Mouse (Mus musculus): ENCODE data around the gene Clcn2. TPM values are rescaled to one million over a fixed set of nuclear protein-coding genes. Genes with fewer than 3 reads are reported as not detected.

Clcn2 gene
- polyA plus RNA-seq, 1 experiment: 5.8 TPM

DNA sequence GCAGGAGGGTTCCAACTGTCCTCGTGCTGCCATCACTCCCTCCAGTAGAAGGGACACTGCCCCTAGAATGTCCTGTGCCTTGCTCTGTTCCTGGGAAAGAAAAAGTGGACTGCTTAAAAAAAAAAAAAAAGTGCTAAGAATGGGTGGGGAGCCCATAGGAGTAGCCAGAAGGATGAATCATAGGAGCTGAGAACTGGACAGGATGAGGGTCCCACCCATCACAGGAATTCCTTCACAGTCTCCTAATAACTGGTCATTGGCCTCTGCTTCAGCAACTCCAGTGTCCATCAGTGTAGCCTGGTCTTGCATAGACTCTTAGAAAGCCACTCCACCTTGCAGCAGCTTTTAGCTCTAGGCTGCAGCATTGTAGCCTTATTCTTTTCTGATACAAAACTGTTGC lies 8.8 kb upstream of the Clcn2 start:
- H3K4me3 ChIP-seq (ENCODE audit: insufficient read depth, poor library complexity, severe bottlenecking): no peak overlapping the region
- no peaks in the 10 kb centered on the region for H3K79me3 ChIP-seq (ENCODE audit: low read depth)
- peaks cover 7% of the 10 kb centered on the region for H3K36me3 ChIP-seq (ENCODE audit: control insufficient read depth, insufficient read depth)
- no peaks in the 10 kb centered on the region for H3K79me2 ChIP-seq (ENCODE audit: control insufficient read depth, insufficient read depth)
- no peaks in the 10 kb centered on the region for H3K27me3 ChIP-seq (ENCODE audit: control insufficient read depth, insufficient read depth, insufficient read length)
- no peak overlapping the region for H3ac ChIP-seq (ENCODE audit: control insufficient read depth, insufficient read length, low read depth)
- no peak for TF ChIP-seq MAX (IDR thresholded peaks at IDR 0.05)
- no peak for TF ChIP-seq MYOD1 (IDR thresholded peaks at IDR 0.05; ENCODE audit: control insufficient read depth, insufficient read length, low read depth)

- Histone ChIP-seq H3K79me3 (ENCODE audit: low read depth) (no peaks in the 10 kb centered on the region), H3K79me2 (ENCODE audit: control insufficient read depth, insufficient read depth) (no peaks in the 10 kb centered on the region), H3K36me3 (ENCODE audit: control insufficient read depth, insufficient read depth) (peaks cover 8% of the 10 kb centered on the region), H3K4me3 (ENCODE audit: insufficient read depth, poor library complexity, severe bottlenecking) (no peak overlapping the region), H3K27me3 (ENCODE audit: control insufficient read depth, insufficient read depth, insufficient read length) (no peaks in the 10 kb centered on the region), H3ac (ENCODE audit: control insufficient read depth, insufficient read length, low read depth) (no peak overlapping the region)
- no peak for TF ChIP-seq USF1 (IDR thresholded peaks at IDR 0.05; ENCODE audit: low read depth)
- no peak for TF ChIP-seq CEBPB (IDR thresholded peaks at IDR 0.05; ENCODE audit: low read depth)
These were observed 8.2 kb upstream of the Clcn2 start for GRCm38 (mm10) chr16:20725750-20726149.

GRCm38 (mm10) chr16:20725321-20725720 lies 7.8 kb upstream of the Clcn2 start:
- no peaks in the 10 kb centered on the region for H3K27me3 ChIP-seq (ENCODE audit: control insufficient read depth, insufficient read depth, insufficient read length)
- no peak overlapping the region for H3ac ChIP-seq (ENCODE audit: control insufficient read depth, insufficient read length, low read depth)
- no peaks in the 10 kb centered on the region for H3K79me2 ChIP-seq (ENCODE audit: control insufficient read depth, insufficient read depth)
- H3K36me3 ChIP-seq (ENCODE audit: control insufficient read depth, insufficient read depth): peaks cover 12% of the 10 kb centered on the region
- no peaks in the 10 kb centered on the region for H3K79me3 ChIP-seq (ENCODE audit: low read depth)
- TF ChIP-seq MYOD1 (IDR thresholded peaks at IDR 0.05; ENCODE audit: control insufficient read depth, insufficient read length, low read depth) (no peak), MYOG (IDR thresholded peaks at IDR 0.05; ENCODE audit: control insufficient read depth, extremely low read depth, insufficient read length) (no peak)
- no peak overlapping the region for H3K4me3 ChIP-seq (ENCODE audit: insufficient read depth, poor library complexity, severe bottlenecking)

- H3K27me3 ChIP-seq (ENCODE audit: control insufficient read depth, insufficient read depth, insufficient read length): no peaks in the 10 kb centered on the region
- TF ChIP-seq MAX (IDR thresholded peaks at IDR 0.05) (no peak), CTCF (IDR thresholded peaks at IDR 0.05; ENCODE audit: control insufficient read depth, insufficient read depth, insufficient read length) (peak; percentile 92), MYOG (IDR thresholded peaks at IDR 0.05; ENCODE audit: control insufficient read depth, extremely low read depth, insufficient read length) (no peak), FOSL1 (IDR thresholded peaks at IDR 0.05; ENCODE audit: insufficient read depth, low read length, poor library complexity, severe bottlenecking) (no peak), CEBPB (IDR thresholded peaks at IDR 0.05; ENCODE audit: low read depth) (peak; percentile 84), MYOD1 (IDR thresholded peaks at IDR 0.05; ENCODE audit: control insufficient read depth, insufficient read length, low read depth) (no peak), USF1 (IDR thresholded peaks at IDR 0.05; ENCODE audit: low read depth) (no peak)
- peaks cover 8% of the 10 kb centered on the region for H3K79me2 ChIP-seq (ENCODE audit: control insufficient read depth, insufficient read depth)
- peaks cover 22% of the 10 kb centered on the region for H3K36me3 ChIP-seq (ENCODE audit: control insufficient read depth, insufficient read depth)
- H3K79me3 ChIP-seq (ENCODE audit: low read depth): peaks cover 4% of the 10 kb centered on the region
- H3ac ChIP-seq (ENCODE audit: control insufficient read depth, insufficient read length, low read depth): no peak overlapping the region
- H3K4me3 ChIP-seq (ENCODE audit: insufficient read depth, poor library complexity, severe bottlenecking): no peak overlapping the region
These were observed 6.8 kb upstream of the Clcn2 start for GRCm38 (mm10) chr16:20724338-20724748.

DNA sequence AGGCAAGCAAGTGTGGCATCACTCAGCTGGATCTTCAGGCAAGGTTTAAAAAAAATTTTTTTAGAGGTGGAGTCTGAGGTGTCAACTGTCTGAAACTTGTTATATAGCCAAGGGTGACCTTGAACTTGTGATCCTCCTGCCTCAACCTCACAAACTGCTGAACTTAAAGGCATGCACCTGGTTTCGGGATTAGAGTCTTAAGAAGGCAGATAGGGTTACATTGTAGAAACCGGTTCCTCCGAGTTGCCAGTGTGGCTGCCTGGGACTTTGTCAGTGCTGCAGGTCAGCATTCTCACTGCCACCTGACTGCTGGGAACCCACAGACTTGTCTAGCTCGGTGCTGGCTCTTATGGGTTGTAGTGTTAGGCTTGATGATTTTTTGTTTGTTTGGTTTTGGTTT lies 5.7 kb upstream of the Clcn2 start:
- H3K36me3 ChIP-seq (ENCODE audit: control insufficient read depth, insufficient read depth): peaks cover 23% of the 10 kb centered on the region
- no peak overlapping the region for H3ac ChIP-seq (ENCODE audit: control insufficient read depth, insufficient read length, low read depth)
- H3K4me3 ChIP-seq (ENCODE audit: insufficient read depth, poor library complexity, severe bottlenecking): no peak overlapping the region
- TF ChIP-seq FOSL1 (IDR thresholded peaks at IDR 0.05; ENCODE audit: insufficient read depth, low read length, poor library complexity, severe bottlenecking) (no peak), MAX (IDR thresholded peaks at IDR 0.05) (no peak), MYOG (IDR thresholded peaks at IDR 0.05; ENCODE audit: control insufficient read depth, extremely low read depth, insufficient read length) (no peak), CTCF (IDR thresholded peaks at IDR 0.05; ENCODE audit: control insufficient read depth, insufficient read depth, insufficient read length) (no peak), MYOD1 (IDR thresholded peaks at IDR 0.05; ENCODE audit: control insufficient read depth, insufficient read length, low read depth) (no peak), CEBPB (IDR thresholded peaks at IDR 0.05; ENCODE audit: low read depth) (no peak), USF1 (IDR thresholded peaks at IDR 0.05; ENCODE audit: low read depth) (no peak)
- H3K79me3 ChIP-seq (ENCODE audit: low read depth): peaks cover 12% of the 10 kb centered on the region
- H3K79me2 ChIP-seq (ENCODE audit: control insufficient read depth, insufficient read depth): peaks cover 17% of the 10 kb centered on the region
- no peaks in the 10 kb centered on the region for H3K27me3 ChIP-seq (ENCODE audit: control insufficient read depth, insufficient read depth, insufficient read length)

DNA sequence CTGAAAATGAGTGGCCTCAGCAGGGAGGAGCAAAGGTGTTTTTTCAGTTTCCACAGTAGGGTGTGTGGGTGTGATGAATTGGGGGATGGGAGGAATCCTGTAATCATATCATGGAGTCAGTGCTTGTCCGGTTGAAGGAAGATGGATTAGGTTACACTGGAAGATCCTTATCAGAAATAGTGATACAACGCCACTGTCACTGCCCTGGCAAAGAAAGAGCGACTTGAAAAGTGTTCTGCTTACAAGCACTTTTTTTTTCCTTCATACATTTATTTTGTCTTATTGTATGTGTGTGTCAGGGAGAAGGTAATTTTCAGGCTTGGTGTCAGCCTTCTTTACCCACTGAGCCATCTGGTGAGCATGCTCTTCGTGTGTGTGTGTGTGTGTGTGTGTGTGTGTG lies 5.2 kb upstream of the Clcn2 start:
- no peak overlapping the region for H3K4me3 ChIP-seq (ENCODE audit: insufficient read depth, poor library complexity, severe bottlenecking)
- H3K36me3 ChIP-seq (ENCODE audit: control insufficient read depth, insufficient read depth): peaks cover 23% of the 10 kb centered on the region
- no peaks in the 10 kb centered on the region for H3K27me3 ChIP-seq (ENCODE audit: control insufficient read depth, insufficient read depth, insufficient read length)
- TF ChIP-seq CEBPB (IDR thresholded peaks at IDR 0.05; ENCODE audit: low read depth): no peak
- no peak for TF ChIP-seq CTCF (IDR thresholded peaks at IDR 0.05; ENCODE audit: control insufficient read depth, insufficient read depth, insufficient read length)
- TF ChIP-seq MAX (IDR thresholded peaks at IDR 0.05): no peak
- no peak for TF ChIP-seq USF1 (IDR thresholded peaks at IDR 0.05; ENCODE audit: low read depth)
- no peak for TF ChIP-seq MYOD1 (IDR thresholded peaks at IDR 0.05; ENCODE audit: control insufficient read depth, insufficient read length, low read depth)
- no peak for TF ChIP-seq FOSL1 (IDR thresholded peaks at IDR 0.05; ENCODE audit: insufficient read depth, low read length, poor library complexity, severe bottlenecking)
- no peak for TF ChIP-seq MYOG (IDR thresholded peaks at IDR 0.05; ENCODE audit: control insufficient read depth, extremely low read depth, insufficient read length)
- peaks cover 14% of the 10 kb centered on the region for H3K79me3 ChIP-seq (ENCODE audit: low read depth)
- H3K79me2 ChIP-seq (ENCODE audit: control insufficient read depth, insufficient read depth): peaks cover 21% of the 10 kb centered on the region
- no peak overlapping the region for H3ac ChIP-seq (ENCODE audit: control insufficient read depth, insufficient read length, low read depth)
